Mouse (Mus musculus) limb, embryonic 13.5 days (tissue): Measurements from ENCODE around the gene Xpo6. TPM values are rescaled to one million over a fixed set of nuclear protein-coding genes. Genes with fewer than 3 reads are reported as not detected.

Source experiments
- ATAC-seq: fragments of 200-750 bp; cut with Nextera tagmentation; 2 replicates; pipeline ENCODE4 v1.8.0; 2017; ENCODE audit warnings: low read depth, moderate number of reproducible peaks, moderate TSS enrichment; ENCODE audit not compliant: low FRiP score
- H3K27ac ChIP-seq: fragments of 300-500 bp; sonication (generic); 2 replicates; pipeline ENCODE4 v1.5.1; 2015; ENCODE audit warnings: inconsistent platforms, mild to moderate bottlenecking, moderate library complexity
- H3K27me3 ChIP-seq: fragments of 300-500 bp; sonication (generic); 2 replicates; pipeline ENCODE4 v1.6.1; 2015; ENCODE audit warnings: mild to moderate bottlenecking, inconsistent platforms
- H3K36me3 ChIP-seq: fragments of 300-500 bp; sonication (generic); 2 replicates; pipeline ENCODE4 v1.6.1; 2015; ENCODE audit warnings: inconsistent platforms, mild to moderate bottlenecking, moderate library complexity
- H3K4me1 ChIP-seq: fragments of 300-500 bp; sonication (generic); 2 replicates; pipeline ENCODE4 v1.6.1; 2015; ENCODE audit warnings: inconsistent platforms
- H3K4me2 ChIP-seq: fragments of 300-500 bp; sonication (generic); replicated peaks from 2 replicates; pipeline ENCODE4 v1.6.1; 2015; ENCODE audit warnings: inconsistent platforms, mild to moderate bottlenecking, moderate library complexity
- H3K4me3 ChIP-seq: fragments of 300-500 bp; sonication (generic); 2 replicates; pipeline ENCODE4 v1.5.1; 2015; ENCODE audit warnings: moderate library complexity, mild to moderate bottlenecking, inconsistent platforms
- H3K9ac ChIP-seq: fragments of 300-500 bp; sonication (generic); 2 replicates; pipeline ENCODE4 v1.6.1; 2015; ENCODE audit warnings: mild to moderate bottlenecking, inconsistent platforms
- H3K9me3 ChIP-seq: fragments of 300-500 bp; sonication (generic); 2 replicates; pipeline ENCODE4 v1.6.1; 2016; ENCODE audit warnings: inconsistent platforms
- WGBS: fragments of 180-500 bp; shearing (Covaris S2); methylation state at CpG from one replicate; pipeline ENCODE4 v1.1.7; 2015; 5-methylcytosine and 5-hydroxymethylcytosine counted together
- polyA plus RNA-seq: library from polyadenylated mRNA; unstranded; fragments of >200 nt; fragmentation: Nextera tagmentation; extraction: Ambion mirVana; gene quantifications from 2 replicates; pipeline ENCODE4 v1.2.1, GENCODE M21; 2015

Gene Xpo6
- polyA plus RNA-seq, 1 experiment from 2014 or later: 53.3 TPM

GRCm38 (mm10) chr7:126058918-126059317 is 141.4 kb downstream of the Xpo6 start:
- Histone ChIP-seq H3K4me2 (no peak overlapping the region), H3K27ac (no peak overlapping the region), H3K9ac (no peak overlapping the region), H3K9me3 (no peaks in the 10 kb centered on the region), H3K36me3 (no peaks in the 10 kb centered on the region), H3K27me3 (peaks cover 5% of the 10 kb centered on the region; the same call in 1 of the 2 replicates), H3K4me1 (peaks cover 8% of the 10 kb centered on the region), H3K4me3 (no peak overlapping the region)
- 42% methylated on average over 7 of the region's 7 CpGs for WGBS
- ATAC-seq: no peak

- H3K36me3 ChIP-seq: no peaks in the 10 kb centered on the region
- no peak overlapping the region for H3K9ac ChIP-seq
- no peaks in the 10 kb centered on the region for H3K9me3 ChIP-seq
- H3K27me3 ChIP-seq: peaks cover 5% of the 10 kb centered on the region; the same call in 1 of the 2 replicates
- no peak overlapping the region for H3K4me3 ChIP-seq
- no peak overlapping the region for H3K27ac ChIP-seq
- peaks cover 8% of the 10 kb centered on the region for H3K4me1 ChIP-seq
- 44% methylated on average over 10 of the region's 10 CpGs for WGBS
- ATAC-seq: no peak
- no peak overlapping the region for H3K4me2 ChIP-seq
These were observed 142.9 kb downstream of the Xpo6 start for GRCm38 (mm10) chr7:126057332-126057914.

GRCm38 (mm10) chr7:126054574-126054973 is 145.7 kb downstream of the Xpo6 start:
- 63% methylated on average over 6 of the region's 6 CpGs for WGBS
- Histone ChIP-seq H3K4me2 (no peak overlapping the region), H3K27ac (no peak overlapping the region), H3K4me3 (no peak overlapping the region), H3K27me3 (peaks cover 9% of the 10 kb centered on the region; the same call in 1 of the 2 replicates), H3K36me3 (no peaks in the 10 kb centered on the region), H3K9me3 (no peaks in the 10 kb centered on the region), H3K9ac (no peak overlapping the region), H3K4me1 (peaks cover 8% of the 10 kb centered on the region)
- ATAC-seq: no peak

GRCm38 (mm10) chr7:126053618-126054017 is 146.7 kb downstream of the Xpo6 start:
- H3K27ac ChIP-seq: no peak overlapping the region
- no peak for ATAC-seq
- H3K9me3 ChIP-seq: no peaks in the 10 kb centered on the region
- no peak overlapping the region for H3K4me2 ChIP-seq
- no peak overlapping the region for H3K9ac ChIP-seq
- no peaks in the 10 kb centered on the region for H3K4me1 ChIP-seq
- H3K4me3 ChIP-seq: no peak overlapping the region
- peaks cover 9% of the 10 kb centered on the region; the same call in 1 of the 2 replicates for H3K27me3 ChIP-seq
- 75% methylated on average over 7 of the region's 7 CpGs for WGBS
- H3K36me3 ChIP-seq: no peaks in the 10 kb centered on the region

GRCm38 (mm10) chr7:126051910-126052309 is 148.4 kb downstream of the Xpo6 start:
- Histone ChIP-seq H3K4me1 (no peaks in the 10 kb centered on the region), H3K9me3 (no peaks in the 10 kb centered on the region), H3K36me3 (no peaks in the 10 kb centered on the region), H3K27ac (no peak overlapping the region), H3K4me3 (no peak overlapping the region), H3K4me2 (no peak overlapping the region), H3K27me3 (peaks cover 9% of the 10 kb centered on the region; the same call in 1 of the 2 replicates), H3K9ac (no peak overlapping the region)
- WGBS: 36% methylated on average over 6 of the region's 6 CpGs
- no peak for ATAC-seq

Other genes with a start within 250 kb of the Xpo6 start
- 1.2 and 1.3 TPM in 2 replicates for gene Gsg1l, start 118.1 kb downstream of the Xpo6 start, polyA plus RNA-seq
- gene Sbk1, start 72.1 kb upstream of the Xpo6 start, polyA plus RNA-seq: 56.7 and 58.2 TPM in 2 replicates
- gene Lat, start 169.1 kb upstream of the Xpo6 start, polyA plus RNA-seq: 2.9 and 3.6 TPM in 2 replicates
- 61.7 and 62.4 TPM in 2 replicates for gene Spns1, start 176.9 kb upstream of the Xpo6 start, polyA plus RNA-seq
- 2.3 and 2.4 TPM in 2 replicates for gene Nfatc2ip, start 196.2 kb upstream of the Xpo6 start, polyA plus RNA-seq
- gene Cd19, start 214.4 kb upstream of the Xpo6 start, polyA plus RNA-seq: not detected in 2 replicates
- 36.6 and 37.0 TPM in 2 replicates for gene Rabep2, start 228.3 kb upstream of the Xpo6 start, polyA plus RNA-seq